Mouse (Mus musculus) heart, adult 11 months (tissue): ENCODE results near the gene Chpf2.
"Not testable (repeated sequence)": the region's sequence is repeated elsewhere in the genome, so short reads cannot be mapped to it uniquely, and the experiment has no call there.

ENCODE experiments used
- DNase-seq: peaks from one replicate; pipeline ENCODE4 v3.0.0; 2022

Chpf2 gene

DNA sequence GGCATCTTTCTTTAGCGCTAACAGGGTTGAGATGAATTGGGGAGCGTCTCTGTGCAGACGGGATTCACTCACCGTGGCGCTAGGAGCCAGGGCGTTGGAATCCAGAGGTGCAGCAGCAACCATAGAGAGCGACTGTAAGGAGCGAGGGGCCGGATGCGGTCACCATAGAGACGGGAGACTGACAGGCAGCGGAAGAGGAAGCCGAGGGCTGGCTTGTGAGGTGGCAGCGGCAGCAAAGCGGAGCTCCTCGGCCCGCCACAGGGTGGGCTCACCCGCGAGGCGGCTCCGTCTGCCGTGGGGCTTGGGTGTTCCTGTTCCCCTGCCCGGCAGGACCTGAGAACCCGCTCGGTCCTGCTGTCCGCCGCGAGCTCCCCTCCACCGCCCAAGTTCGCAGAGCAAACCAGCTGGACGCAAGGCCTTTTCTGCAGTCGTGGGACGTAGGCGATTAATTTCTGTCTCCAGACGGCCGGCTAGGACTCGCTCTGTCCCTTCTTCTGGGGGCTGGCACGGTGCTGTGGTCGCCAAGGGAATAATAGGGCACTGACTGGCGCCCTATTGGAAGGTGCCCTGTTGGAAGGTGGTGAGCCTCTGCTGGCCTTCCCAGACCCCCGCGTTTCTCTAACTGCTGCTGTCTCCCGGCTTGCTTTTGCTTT lies at the start of gene Chpf2:
Gene Chpf2 (plus strand): TSS at position 195 of the 653 bp plus-strand sequence.
- peak; percentile 99 for DNase-seq

DNA sequence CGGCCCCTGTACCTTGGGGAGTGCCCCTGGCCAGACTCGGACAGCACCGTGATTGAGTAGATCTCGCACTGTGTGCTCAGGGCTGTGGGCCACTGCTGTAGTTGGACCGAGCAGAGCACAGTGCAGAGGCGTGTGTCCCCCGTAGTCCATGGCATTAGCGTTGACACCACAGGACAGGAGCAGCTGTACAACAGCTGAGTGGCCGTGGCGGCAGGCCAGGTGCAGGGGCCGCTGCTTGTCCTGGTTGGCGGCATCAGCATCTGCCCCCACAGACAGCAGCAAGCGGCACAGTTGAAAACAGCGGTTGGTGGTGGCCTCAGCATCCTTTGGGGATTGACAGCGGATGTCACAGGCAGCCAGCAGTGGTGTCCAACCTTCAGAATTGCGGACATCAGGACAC lies 48.9 kb upstream of the Chpf2 start:
- peak; percentile 93 for DNase-seq

DNA sequence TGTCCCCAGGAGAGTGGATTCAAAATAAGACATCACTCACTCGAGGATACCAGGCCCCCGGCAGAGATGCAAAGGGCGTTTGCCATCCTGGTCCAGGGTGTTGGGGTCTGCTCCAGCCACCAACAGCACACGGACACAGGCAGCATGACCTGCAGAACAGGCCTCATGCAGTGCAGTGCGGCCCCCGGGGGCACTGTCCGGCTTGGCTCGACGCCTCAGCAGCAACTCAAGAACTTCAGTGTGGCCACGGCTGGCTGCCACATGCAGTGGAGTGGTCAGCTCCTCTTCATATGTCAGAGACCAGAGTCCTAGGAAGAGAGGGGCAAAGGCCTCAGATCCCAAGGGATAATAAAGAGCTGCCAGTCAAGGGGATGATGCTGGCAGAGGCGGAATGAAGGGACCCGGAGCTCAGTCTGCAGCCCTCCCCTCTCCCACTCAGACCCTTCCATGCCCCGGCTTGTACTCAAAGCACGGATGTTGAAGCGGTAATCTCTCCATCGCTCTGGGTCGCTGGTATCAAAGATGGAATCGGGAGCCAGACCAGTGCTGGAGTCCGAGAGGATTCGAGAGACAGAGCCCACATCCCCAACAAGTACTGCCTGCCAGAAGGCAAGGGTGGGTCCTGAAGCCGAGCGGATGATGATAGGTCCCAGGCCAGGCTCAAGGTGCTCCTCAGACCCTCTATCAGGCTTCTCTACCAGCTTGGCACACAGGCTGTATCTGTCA lies 46.8 kb upstream of the Chpf2 start:
- peak; percentile 92 for DNase-seq

DNA sequence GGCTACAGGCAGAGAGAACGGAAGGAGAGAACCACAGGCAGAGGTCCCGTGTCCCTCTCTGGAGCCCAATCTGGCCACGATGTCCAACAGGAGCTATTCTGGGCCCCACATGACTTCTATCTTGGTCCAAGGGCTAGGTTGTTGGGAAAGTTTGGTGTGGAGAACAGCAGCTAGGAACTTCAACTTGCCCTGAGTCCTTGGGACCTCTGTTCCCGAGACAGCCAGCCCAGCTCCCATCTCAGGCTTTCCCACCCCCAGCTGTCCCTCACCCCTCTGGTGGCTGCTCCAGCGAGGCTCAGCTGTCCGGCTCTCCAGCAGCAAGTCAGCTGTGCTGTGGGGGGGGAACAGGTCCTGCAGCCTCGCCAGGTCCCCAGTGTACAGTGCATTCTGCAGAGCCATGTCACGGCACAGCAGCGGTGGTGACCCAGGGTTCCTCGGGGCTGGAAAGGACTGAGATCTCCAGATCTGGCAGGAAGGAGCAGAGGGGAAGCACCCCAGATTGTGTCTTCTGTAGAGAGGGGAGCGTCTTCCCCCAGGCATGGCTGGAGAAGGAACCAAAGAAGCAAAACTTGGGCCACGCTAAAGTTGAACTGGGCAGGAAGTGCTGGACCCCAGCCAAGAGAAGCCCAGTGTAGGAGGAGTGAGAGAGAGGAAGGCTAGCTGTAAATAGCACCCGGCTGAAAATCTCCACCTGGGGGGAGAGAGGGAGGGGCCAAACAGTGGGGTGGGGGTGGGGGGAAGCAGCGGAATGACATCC lies 46.0 kb upstream of the Chpf2 start, which contains the start of gene Asb10:
Gene Asb10 (minus strand): TSS at position 592 of the 757 bp plus-strand sequence.
- peak; percentile 99 for DNase-seq

DNA sequence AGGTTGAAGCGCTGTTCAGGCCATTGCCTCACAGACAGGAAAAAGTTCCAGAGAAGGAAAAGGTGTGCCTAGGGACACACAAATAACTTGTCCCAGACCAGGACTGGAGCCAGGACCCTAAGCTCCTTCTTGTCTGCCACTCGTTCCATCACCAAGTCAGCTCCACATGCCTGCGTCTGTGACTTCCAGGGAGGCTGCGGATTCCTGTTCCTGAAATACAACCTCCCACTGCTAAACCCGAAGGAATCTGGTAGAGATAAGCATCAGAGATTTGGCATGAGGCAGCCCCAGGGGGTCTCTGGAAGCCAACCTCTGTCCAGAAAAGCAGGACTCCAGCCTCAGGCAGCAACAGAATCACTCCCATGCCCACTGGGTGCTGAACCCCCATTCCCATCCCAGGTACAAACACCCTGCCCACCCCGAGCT lies 45.4 kb upstream of the Chpf2 start:
- DNase-seq = peak; percentile 91

DNA sequence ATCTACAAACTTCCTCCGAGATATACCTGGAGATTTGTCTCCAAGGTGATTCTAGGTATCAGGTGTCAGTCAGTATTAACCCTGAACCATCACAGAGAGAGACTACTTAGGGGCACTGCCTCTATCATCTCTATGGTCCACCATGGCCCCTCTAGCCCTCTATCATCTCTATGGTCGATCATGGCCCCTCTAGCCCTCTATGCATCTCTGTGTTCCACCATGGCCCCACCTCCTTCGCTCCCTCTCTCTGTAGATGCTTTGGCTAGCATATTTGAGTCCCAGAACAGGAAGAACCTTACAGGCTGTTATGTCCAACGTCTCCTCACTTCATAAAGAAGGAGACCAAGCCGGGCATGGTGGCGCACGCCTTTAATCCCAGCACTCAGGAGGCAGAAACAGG lies 43.9 kb upstream of the Chpf2 start:
- no peak for DNase-seq

- DNase-seq = peak; percentile 95
Observed at GRCm38 (mm10) chr5:24550598-24551316, 35.8 kb upstream of the Chpf2 start.

DNA sequence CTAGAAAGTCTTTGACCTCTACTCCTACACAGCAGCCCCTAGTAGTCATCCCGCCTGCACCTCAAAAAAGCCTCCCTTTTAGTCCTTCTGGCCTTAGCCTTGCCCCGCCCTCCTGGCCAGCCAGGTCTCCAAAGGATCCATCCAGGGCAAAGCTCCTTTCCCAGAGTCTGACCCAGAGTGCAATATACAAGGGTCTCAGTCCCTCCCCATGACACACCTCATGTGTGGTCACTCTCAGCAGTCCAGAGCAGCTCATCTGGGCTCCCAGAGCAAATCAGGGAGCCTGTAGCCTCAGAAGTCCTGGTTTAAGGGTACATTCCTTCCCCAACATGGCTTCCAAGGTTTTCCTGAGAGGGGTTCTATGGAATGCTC lies 35.2 kb upstream of the Chpf2 start:
- no peak for DNase-seq

GRCm38 (mm10) chr5:24553621-24554244 lies 32.8 kb upstream of the Chpf2 start:
- no peak for DNase-seq

- not testable (repeated sequence) for DNase-seq
Observed at GRCm38 (mm10) chr5:24555335-24555734, 31.2 kb upstream of the Chpf2 start.

DNA sequence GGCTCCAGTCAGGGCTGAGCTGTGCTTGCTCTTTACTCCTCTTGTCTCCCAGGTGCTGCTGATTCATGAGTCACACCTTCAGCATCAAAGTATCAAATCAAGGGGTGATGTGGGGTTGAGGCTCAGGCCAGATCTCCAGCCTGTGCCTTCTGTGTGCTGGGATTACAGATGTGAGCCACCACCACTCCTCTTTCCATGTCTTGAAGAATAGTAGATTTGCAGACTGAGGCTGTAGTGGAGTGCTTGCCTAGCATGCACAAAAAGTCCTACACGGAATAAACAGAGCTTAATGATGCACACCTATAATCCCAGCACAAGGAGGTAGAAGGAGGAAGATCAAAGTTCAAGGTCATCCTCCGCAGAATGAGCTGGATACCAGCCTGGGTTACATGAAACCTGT lies 29.8 kb upstream of the Chpf2 start, which contains the start of gene 4931409K22Rik:
Gene 4931409K22Rik (minus strand): TSS at position 101 of the 400 bp plus-strand sequence.
- no peak for DNase-seq

- DNase-seq = no peak
Observed at GRCm38 (mm10) chr5:24575948-24576347, 10.6 kb upstream of the Chpf2 start.

DNA sequence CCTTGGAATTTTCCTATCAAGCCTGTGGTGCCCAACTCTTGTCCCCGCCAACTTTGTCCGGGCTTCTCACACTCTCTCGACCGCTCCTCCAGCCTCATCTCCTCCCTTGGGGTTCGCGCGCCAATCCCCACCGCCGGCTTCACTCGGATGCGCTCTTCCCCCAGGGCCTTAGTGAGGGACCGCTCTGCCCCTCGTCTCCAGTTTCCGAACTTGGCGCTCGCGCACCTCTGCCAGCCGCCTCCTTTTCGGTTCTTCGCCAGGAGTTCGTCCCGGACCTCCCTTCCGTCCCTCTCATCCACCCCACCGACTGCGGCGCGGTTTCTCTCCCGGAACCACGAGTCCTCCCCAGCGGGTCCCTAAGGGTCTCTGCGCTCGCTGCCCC lies 9.7 kb upstream of the Chpf2 start:
- no peak for DNase-seq

GRCm38 (mm10) chr5:24577183-24577929 lies 9.2 kb upstream of the Chpf2 start, which contains the start of gene Abcf2:
Abcf2 (minus strand) TSS chr5:24577467.
- peak; percentile 100 for DNase-seq

DNA sequence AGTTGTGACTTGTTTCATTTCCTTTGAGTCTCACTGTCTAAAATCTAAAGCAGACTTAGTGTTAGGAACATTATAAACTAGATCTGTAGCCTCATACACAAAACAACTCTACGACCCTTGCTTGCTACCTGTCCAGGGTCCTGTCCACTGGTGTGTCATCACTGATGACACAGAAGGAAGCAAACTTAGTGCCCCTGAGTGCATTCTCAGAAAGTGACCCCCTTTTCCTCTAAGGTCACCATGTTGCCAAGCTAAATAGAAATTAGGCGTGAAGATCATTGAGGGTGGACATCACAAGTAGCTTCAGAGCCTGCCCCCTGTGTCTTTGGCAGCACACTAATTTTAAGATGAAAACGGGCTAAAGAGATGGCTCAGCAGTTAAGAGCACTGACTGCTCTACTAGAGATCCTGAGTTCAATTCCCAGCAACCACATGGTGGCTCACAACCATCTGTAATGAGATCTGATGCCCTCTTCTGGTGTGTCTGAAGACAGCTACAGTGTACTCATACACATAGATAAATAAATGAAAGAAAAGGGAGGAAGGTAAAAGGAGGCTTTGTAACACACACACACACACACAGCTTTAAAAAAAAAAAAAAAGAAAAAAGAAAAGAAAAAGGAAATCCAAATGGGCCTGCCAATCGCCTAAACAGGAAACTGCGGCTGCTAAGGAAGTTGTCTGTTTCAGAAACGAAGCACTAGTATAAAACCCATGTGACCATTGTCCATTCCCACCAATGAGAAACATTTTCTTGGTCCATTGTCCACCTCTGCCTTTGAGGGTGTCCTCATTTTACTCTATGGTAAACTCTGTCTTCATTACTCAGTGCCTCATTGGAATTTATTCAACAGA lies 8.2 kb upstream of the Chpf2 start:
- DNase-seq = peak; percentile 91

- no peak for DNase-seq
Observed at GRCm38 (mm10) chr5:24586106-24586505, 435 bp upstream of the Chpf2 start.

DNA sequence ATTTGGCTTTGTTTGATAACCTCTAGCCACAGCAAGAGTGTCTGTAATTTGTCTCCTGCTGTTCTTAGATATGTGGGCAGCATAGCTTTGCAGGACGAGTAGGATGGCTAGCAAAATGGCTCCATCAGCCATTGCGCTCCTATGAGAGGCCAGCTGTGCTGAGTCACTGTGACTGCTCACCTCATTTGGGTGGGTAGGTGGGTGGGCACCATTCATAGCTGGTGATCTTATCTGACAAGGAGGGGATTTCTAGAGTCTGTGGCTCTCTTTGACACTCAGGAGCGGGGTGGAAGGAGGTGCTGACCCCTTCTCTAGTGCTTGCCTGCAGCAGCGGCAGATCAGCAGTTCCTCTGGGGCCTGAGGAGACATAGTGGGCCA lies 648 bp downstream of the Chpf2 start:
- peak; percentile 91 for DNase-seq

- peak; percentile 87 for DNase-seq
Observed at GRCm38 (mm10) chr5:24589511-24590500, 3.3 kb downstream of the Chpf2 start.

DNA sequence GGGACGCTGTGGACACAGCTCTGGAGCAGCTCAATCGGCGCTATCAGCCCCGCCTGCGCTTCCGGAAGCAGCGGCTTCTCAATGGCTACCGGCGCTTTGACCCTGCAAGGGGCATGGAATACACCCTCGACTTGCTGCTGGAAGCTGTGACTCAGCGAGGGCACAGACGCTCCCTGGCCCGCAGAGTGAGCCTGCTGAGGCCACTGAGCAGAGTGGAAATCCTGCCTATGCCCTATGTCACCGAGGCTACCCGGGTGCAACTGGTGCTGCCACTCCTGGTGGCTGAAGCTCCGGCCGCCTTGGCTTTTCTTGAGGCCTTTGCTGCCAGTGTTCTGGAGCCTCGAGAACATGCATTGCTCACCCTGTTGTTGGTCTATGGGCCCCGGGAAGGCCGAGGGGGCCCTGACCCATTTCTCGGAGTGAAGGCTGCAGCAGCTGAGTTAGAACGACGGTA lies 4.8 kb downstream of the Chpf2 start:
- DNase-seq = peak; percentile 94
